Mouse (Mus musculus) hindbrain, embryonic 16.5 days (tissue): Measurements from ENCODE around the gene Tk2. TPM values are rescaled to one million over a fixed set of nuclear protein-coding genes. Genes with fewer than 3 reads are reported as not detected.

Source experiments
- polyA plus RNA-seq: library from polyadenylated mRNA; unstranded; fragments of >200 nt; fragmentation: Nextera tagmentation; extraction: Ambion mirVana; gene quantifications from 2 replicates; pipeline ENCODE4 v1.2.1, GENCODE M21; 2015

The Tk2 gene
- polyA plus RNA-seq, 1 experiment from 2014 or later: 50.3 TPM

Other genes starting within 250 kb of the Tk2 start
- gene Cdh5, start 146.9 kb downstream of the Tk2 start, polyA plus RNA-seq: 11.2 and 15.0 TPM in 2 replicates
- 7.8 and 8.8 TPM in 2 replicates for gene Bean1, start 78.1 kb downstream of the Tk2 start, polyA plus RNA-seq
- 33.6 and 36.9 TPM in 2 replicates for gene Cklf, start 2.3 kb upstream of the Tk2 start, polyA plus RNA-seq
- gene Cmtm2a, start 44.6 kb upstream of the Tk2 start, polyA plus RNA-seq: not detected in 2 replicates
- not detected in 2 replicates for gene Gm45711, start 61.5 kb upstream of the Tk2 start, polyA plus RNA-seq
- not detected in 2 replicates for gene Cmtm1, start 61.6 kb upstream of the Tk2 start, polyA plus RNA-seq
- gene Gm11020, start 73.0 kb upstream of the Tk2 start, polyA plus RNA-seq: not detected in 2 replicates
- gene Cmtm2b, start 73.7 kb upstream of the Tk2 start, polyA plus RNA-seq: not detected in 2 replicates
- gene Cmtm3, start 90.9 kb upstream of the Tk2 start, polyA plus RNA-seq: 44.2 and 47.2 TPM in 2 replicates
- gene Cmtm4, start 147.2 kb upstream of the Tk2 start, polyA plus RNA-seq: 3.0 TPM in 2 replicates
- 97.9 and 112 TPM in 2 replicates for gene Dync1li2, start 194.5 kb upstream of the Tk2 start, polyA plus RNA-seq